Mouse (Mus musculus) bone marrow macrophage, adult 2 months (primary cell): ENCODE results near the gene Selenot. TPM values are rescaled to one million over a fixed set of nuclear protein-coding genes. Genes with fewer than 3 reads are reported as not detected.
"Not testable (repeated sequence)": the region's sequence is repeated elsewhere in the genome, so short reads cannot be mapped to it uniquely, and the experiment has no call there.

Source experiments
- H3K27ac ChIP-seq: 2 replicates; pipeline ENCODE4 v1.5.1; 2012; ENCODE audit warnings: low read depth, low read length; ENCODE audit not compliant: insufficient read depth
- H3K4me1 ChIP-seq: 2 replicates; pipeline ENCODE4 v1.6.1; 2012; ENCODE audit warnings: low read length; ENCODE audit not compliant: control insufficient read depth, insufficient read depth
- H3K4me3 ChIP-seq: 2 replicates; pipeline ENCODE4 v1.5.1; 2012; ENCODE audit warnings: mild to moderate bottlenecking, low read length, moderate library complexity; ENCODE audit not compliant: insufficient read depth
- CTCF ChIP-seq: IDR thresholded peaks from 2 replicates; pipeline ENCODE4 v1.5.1; 2012; ENCODE audit warnings: low read depth, mild to moderate bottlenecking, low read length, moderate library complexity
- POLR2A ChIP-seq: IDR thresholded peaks from 2 replicates; pipeline ENCODE4 v1.6.1; 2012; ENCODE audit warnings: mild to moderate bottlenecking, low read depth, low read length, borderline replicate concordance
- polyA plus RNA-seq: library from polyadenylated mRNA; stranded (reverse); fragments of >200 nt; gene quantifications from 2 replicates; pipeline ENCODE4 v1.2.4, GENCODE M21; 2012; ENCODE audit not compliant: missing spikeins, insufficient read depth, insufficient read length

Selenot gene
- polyA plus RNA-seq, 1 experiment, result 114 TPM

DNA sequence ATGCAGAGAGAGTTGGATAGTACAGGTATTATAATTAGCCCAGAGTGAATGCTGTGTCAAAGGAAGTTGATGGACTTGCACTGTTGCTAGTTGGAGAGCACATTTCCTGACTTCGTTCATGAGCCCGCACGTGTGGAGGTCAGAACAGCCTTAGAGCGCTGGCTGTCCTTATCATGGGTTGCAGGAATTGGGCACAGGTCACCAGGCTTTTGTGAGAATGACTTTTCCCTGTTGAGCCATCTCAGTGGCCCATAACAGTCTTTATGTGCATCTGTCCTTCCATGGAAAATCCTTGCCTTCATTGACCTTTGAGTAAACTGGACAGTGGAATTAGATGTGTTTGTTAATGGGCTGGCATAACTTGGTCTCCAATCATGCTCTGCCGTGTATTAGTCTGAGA lies 5.9 kb downstream of the Selenot start:
- no peak overlapping the region for H3K4me3 ChIP-seq
- H3K4me1 ChIP-seq, result peaks cover 25% of the 10 kb centered on the region
- TF ChIP-seq CTCF (no peak), POLR2A (no peak)
- no peak overlapping the region for H3K27ac ChIP-seq

- TF ChIP-seq POLR2A (no peak), CTCF (no peak)
- Histone ChIP-seq H3K27ac (peak overlapping the region; percentile 38; the same call in 1 of the 2 replicates), H3K4me3 (no peak overlapping the region), H3K4me1 (peaks cover 25% of the 10 kb centered on the region)
Measured at GRCm38 (mm10) chr3:58582788-58583426, 6.5 kb downstream of the Selenot start.

GRCm38 (mm10) chr3:58590544-58590943 lies 14.1 kb downstream of the Selenot start:
- not testable (repeated sequence) for H3K4me3 ChIP-seq, H3K27ac ChIP-seq, H3K4me1 ChIP-seq

DNA sequence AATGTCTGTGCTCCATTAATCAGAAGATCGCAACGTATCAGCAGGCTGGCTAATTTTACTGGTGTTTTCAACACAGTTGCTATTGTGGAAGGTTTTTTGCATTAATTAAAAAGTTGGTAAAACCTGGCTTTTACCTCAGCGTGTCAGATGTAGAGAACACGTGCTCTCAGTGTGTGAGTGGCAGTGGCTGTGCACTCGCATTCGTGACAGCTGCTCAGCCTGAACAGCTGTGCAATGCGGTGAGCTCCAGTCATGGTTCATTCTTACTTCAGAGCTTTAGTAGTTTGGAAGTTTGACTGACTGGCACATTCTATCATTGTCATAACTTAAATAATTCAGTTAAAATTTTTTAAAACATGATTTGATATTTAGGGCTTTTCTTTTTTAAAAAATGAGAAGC lies 16.2 kb downstream of the Selenot start:
- H3K27ac ChIP-seq, H3K4me3 ChIP-seq, H3K4me1 ChIP-seq: not testable (repeated sequence)

GRCm38 (mm10) chr3:58593623-58594022 lies 17.2 kb downstream of the Selenot start:
- Histone ChIP-seq H3K4me3 (no peak overlapping the region), H3K27ac (no peak overlapping the region), H3K4me1 (no peaks in the 10 kb centered on the region)
- no peak for TF ChIP-seq POLR2A
- no peak for TF ChIP-seq CTCF

DNA sequence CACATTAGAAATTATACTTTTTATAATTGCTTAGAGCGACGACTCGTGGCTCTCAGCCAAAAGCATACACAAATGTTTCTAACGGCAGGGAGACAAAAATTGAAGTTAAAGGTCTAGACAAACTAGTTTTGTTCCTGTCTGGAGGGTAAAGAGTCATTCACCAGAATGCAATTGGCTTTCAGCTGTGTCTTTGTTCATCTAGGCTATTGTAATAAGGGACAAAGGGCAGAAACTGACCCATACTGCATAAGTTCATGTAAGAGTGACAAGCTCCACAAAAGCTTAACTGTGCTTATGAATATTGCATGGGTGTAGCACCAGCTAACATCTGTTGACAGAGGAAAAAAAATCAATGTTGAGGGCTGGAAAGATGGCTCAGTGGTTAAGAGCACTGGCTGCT lies 32.1 kb downstream of the Selenot start:
- TF ChIP-seq POLR2A (no peak), CTCF (no peak)
- no peak overlapping the region for H3K4me3 ChIP-seq
- no peak overlapping the region for H3K27ac ChIP-seq

GRCm38 (mm10) chr3:58609985-58610384 lies 33.5 kb downstream of the Selenot start:
- TF ChIP-seq POLR2A (no peak), CTCF (no peak)
- H3K4me1 ChIP-seq, result no peaks in the 10 kb centered on the region
- no peak overlapping the region for H3K4me3 ChIP-seq
- no peak overlapping the region for H3K27ac ChIP-seq

More for the DNA sequence above, 32.1 kb downstream of the Selenot start:
- no peaks in the 10 kb centered on the region for H3K4me1 ChIP-seq

DNA sequence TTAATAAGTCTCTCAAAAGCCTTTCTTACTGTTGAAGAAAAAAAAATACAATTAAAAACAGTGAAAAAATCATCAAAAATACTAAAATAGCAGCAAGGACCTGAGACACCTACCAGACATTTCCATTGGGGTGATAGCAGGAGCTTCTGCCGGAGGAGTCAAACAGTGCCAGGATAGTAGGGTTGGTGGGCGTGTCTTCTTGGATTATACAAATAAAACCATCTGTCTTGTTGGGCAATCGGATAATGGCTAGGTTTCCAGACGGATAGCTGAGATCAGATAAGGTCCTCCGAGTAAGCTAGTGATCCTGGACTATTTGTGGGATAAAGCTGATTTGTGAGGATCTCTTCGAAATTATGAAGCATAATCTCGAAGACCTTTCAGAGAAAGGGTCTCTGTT lies 44.6 kb downstream of the Selenot start:
- Histone ChIP-seq H3K4me1 (no peaks in the 10 kb centered on the region), H3K27ac (no peak overlapping the region), H3K4me3 (no peak overlapping the region)
- no peak for TF ChIP-seq CTCF
- no peak for TF ChIP-seq POLR2A

DNA sequence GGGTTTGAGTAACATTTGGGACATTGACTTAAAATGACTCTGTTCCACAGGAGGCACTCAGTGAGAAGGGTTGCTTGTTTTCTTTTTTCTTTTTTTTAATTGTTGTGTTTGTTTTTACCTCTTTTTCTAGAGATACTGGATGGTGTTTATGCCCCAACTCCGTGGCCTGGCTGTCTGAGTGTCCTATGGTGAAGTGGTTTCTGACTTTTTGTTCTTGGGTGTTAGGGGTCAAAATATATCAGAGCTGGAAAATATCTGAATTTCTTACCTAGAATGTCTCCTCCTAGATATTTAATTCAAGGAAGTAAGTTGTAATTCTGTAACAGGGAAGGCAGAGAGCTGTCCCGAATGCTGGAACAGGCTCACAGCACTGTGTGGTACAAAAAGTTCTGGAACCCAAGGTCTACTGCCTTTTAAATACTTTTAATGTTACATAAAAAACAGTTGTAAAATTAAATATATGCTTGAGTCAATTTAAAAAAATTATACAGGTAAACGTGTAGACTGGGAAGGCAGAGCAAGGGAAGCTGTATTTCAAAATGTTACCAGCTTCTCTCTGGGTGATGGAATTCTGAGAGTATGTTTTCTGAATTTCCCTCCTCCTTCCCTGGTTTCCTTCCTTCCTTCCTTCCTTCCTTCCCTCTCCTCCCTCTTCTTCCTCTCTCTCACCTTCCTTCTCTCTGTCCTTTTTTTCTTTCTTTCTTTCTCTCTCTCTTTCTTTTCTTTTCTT lies 46.4 kb downstream of the Selenot start:
- Histone ChIP-seq H3K27ac (no peak overlapping the region), H3K4me3 (no peak overlapping the region), H3K4me1 (no peaks in the 10 kb centered on the region)
- no peak for TF ChIP-seq POLR2A
- no peak for TF ChIP-seq CTCF

GRCm38 (mm10) chr3:58624981-58625380 lies 48.5 kb downstream of the Selenot start:
- TF ChIP-seq CTCF, result no peak
- no peak for TF ChIP-seq POLR2A
- H3K4me1 ChIP-seq, result no peaks in the 10 kb centered on the region
- no peak overlapping the region for H3K27ac ChIP-seq
- no peak overlapping the region for H3K4me3 ChIP-seq

DNA sequence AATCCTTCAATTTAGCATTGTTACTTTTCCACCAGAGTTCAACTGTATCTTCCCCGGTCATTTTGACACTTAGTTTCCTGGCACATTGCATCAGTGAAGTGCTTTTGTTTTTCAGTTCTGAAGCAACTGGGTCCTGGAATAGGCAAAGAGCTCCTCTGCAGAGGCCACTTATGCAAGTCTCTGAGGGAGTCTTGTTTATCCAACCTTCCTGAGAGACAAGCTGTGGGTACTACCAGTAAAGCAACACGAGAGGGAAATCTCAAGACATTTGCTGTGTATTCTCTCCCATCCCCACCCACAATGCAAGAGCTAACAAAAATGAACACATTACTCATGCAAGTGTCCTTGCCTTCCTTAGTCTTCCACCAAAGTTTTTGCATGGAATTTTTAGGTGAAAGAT lies 55.3 kb downstream of the Selenot start:
- no peak overlapping the region for H3K4me3 ChIP-seq
- TF ChIP-seq CTCF (no peak), POLR2A (no peak)
- no peak overlapping the region for H3K27ac ChIP-seq
- H3K4me1 ChIP-seq, result no peaks in the 10 kb centered on the region
